Mouse (Mus musculus): ENCODE results near the gene Dnal4.
A peak's percentile ranks its signal among the peaks of the same experiment; 100 is the strongest.

Dnal4 gene

GRCm38 (mm10) chr15:79763601-79764246, 13.9 kb downstream of the Dnal4 start:
- no peak for DNase-seq (ENCODE audit: low read depth, low spot score)

GRCm38 (mm10) chr15:79763001-79763400, 14.6 kb downstream of the Dnal4 start:
- no peak for DNase-seq (ENCODE audit: low read depth, low spot score)

- no peak for DNase-seq (ENCODE audit: low read depth, low spot score)
Measured at GRCm38 (mm10) chr15:79760956-79761355, 16.7 kb downstream of the Dnal4 start.

- no peak for DNase-seq (ENCODE audit: low read depth, low spot score)
Measured at GRCm38 (mm10) chr15:79757118-79757517, 20.5 kb downstream of the Dnal4 start.

- DNase-seq (ENCODE audit: low read depth, low spot score), result no peak
Measured at GRCm38 (mm10) chr15:79755977-79756625, 21.5 kb downstream of the Dnal4 start.

GRCm38 (mm10) chr15:79755176-79755575, 22.5 kb downstream of the Dnal4 start:
- DNase-seq (ENCODE audit: low read depth, low spot score), result no peak

- DNase-seq (ENCODE audit: low read depth, low spot score), result no peak
Measured at GRCm38 (mm10) chr15:79753873-79754272, 23.8 kb downstream of the Dnal4 start.

GRCm38 (mm10) chr15:79753420-79753752, 24.3 kb downstream of the Dnal4 start:
- DNase-seq (ENCODE audit: low read depth, low spot score), result no peak

GRCm38 (mm10) chr15:79752742-79753419, 24.8 kb downstream of the Dnal4 start:
- peak; percentile 81 for DNase-seq (ENCODE audit: low read depth, low spot score)

GRCm38 (mm10) chr15:79751772-79752171, 25.9 kb downstream of the Dnal4 start:
- no peak for DNase-seq (ENCODE audit: low read depth, low spot score)

- no peak for DNase-seq (ENCODE audit: low read depth, low spot score)
Measured at GRCm38 (mm10) chr15:79750266-79750665, 27.4 kb downstream of the Dnal4 start.

GRCm38 (mm10) chr15:79749162-79749561, 28.5 kb downstream of the Dnal4 start:
- DNase-seq (ENCODE audit: low read depth, low spot score), result no peak

- peak; percentile 55 for DNase-seq (ENCODE audit: low read depth, low spot score)
Measured at GRCm38 (mm10) chr15:79747998-79748397, 29.7 kb downstream of the Dnal4 start.

- DNase-seq (ENCODE audit: low read depth, low spot score), result no peak
Measured at GRCm38 (mm10) chr15:79745883-79746282, 31.8 kb downstream of the Dnal4 start.

GRCm38 (mm10) chr15:79745312-79745711, 32.3 kb downstream of the Dnal4 start:
- no peak for DNase-seq (ENCODE audit: low read depth, low spot score)

- DNase-seq (ENCODE audit: low read depth, low spot score), result no peak
Measured at GRCm38 (mm10) chr15:79744742-79745141, 32.9 kb downstream of the Dnal4 start.

- DNase-seq (ENCODE audit: low read depth, low spot score), result no peak
Measured at GRCm38 (mm10) chr15:79744001-79744400, 33.6 kb downstream of the Dnal4 start.

GRCm38 (mm10) chr15:79742706-79743023, 35.0 kb downstream of the Dnal4 start:
- DNase-seq (ENCODE audit: low read depth, low spot score), result no peak

GRCm38 (mm10) chr15:79741921-79742705, 35.5 kb downstream of the Dnal4 start, which contains the start of gene Sun2:
Sun2 (minus strand) TSS chr15:79742536.
- peak; percentile 93 for DNase-seq (ENCODE audit: low read depth, low spot score)

- DNase-seq (ENCODE audit: low read depth, low spot score), result peak; percentile 77
Measured at GRCm38 (mm10) chr15:79741173-79741858, 36.3 kb downstream of the Dnal4 start.

GRCm38 (mm10) chr15:79740739-79741138, 36.9 kb downstream of the Dnal4 start:
- DNase-seq (ENCODE audit: low read depth, low spot score), result peak; percentile 60

GRCm38 (mm10) chr15:79734311-79734710, 43.3 kb downstream of the Dnal4 start:
- no peak for DNase-seq (ENCODE audit: low read depth, low spot score)

Data from CD4-positive, CD25-positive, alpha-beta regulatory T cell, adult 2 months (primary cell).